Mouse (Mus musculus) stomach, postnatal 0 days (tissue): Measurements from ENCODE around the gene B3glct. TPM values are rescaled to one million over a fixed set of nuclear protein-coding genes. Genes with fewer than 3 reads are reported as not detected.
A peak's percentile ranks its signal among the peaks of the same experiment; 100 is the strongest.

ENCODE experiments used
- ATAC-seq: fragments of 200-750 bp; cut with Nextera tagmentation; 2 replicates; pipeline ENCODE4 v1.8.0; 2017; ENCODE audit not compliant: low FRiP score, low TSS enrichment
- DNase-seq: peaks from one replicate; pipeline ENCODE4 v3.0.0-alpha.2; 2016; ENCODE audit warnings: low spot score
- H3K27ac ChIP-seq: fragments of 300-500 bp; sonication (generic); replicated peaks from 2 replicates; pipeline ENCODE4 v1.5.1; 2014; ENCODE audit warnings: mild to moderate bottlenecking, control low read depth
- H3K27me3 ChIP-seq: fragments of 300-500 bp; sonication (generic); 2 replicates; pipeline ENCODE4 v1.6.1; 2014; ENCODE audit warnings: low read length; ENCODE audit not compliant: control insufficient read depth, insufficient read depth
- H3K36me3 ChIP-seq: fragments of 300-500 bp; sonication (generic); 2 replicates; pipeline ENCODE4 v1.6.1; 2014; ENCODE audit warnings: low read length, mixed read lengths; ENCODE audit not compliant: control insufficient read depth, insufficient read depth
- H3K4me1 ChIP-seq: fragments of 300-500 bp; sonication (generic); replicated peaks from 2 replicates; pipeline ENCODE4 v1.6.1; 2014; ENCODE audit warnings: antibody characterized with exemption; ENCODE audit not compliant: control insufficient read depth, insufficient read depth
- H3K4me2 ChIP-seq: fragments of 300-500 bp; sonication (generic); replicated peaks from 2 replicates; pipeline ENCODE4 v1.6.1; 2014; ENCODE audit warnings: low read depth, mild to moderate bottlenecking, control low read depth, moderate library complexity
- H3K4me3 ChIP-seq: fragments of 300-500 bp; sonication (generic); 2 replicates; pipeline ENCODE4 v1.5.1; 2014; ENCODE audit warnings: low read depth, low read length, control low read depth
- H3K9ac ChIP-seq: fragments of 300-500 bp; sonication (generic); 2 replicates; pipeline ENCODE4 v1.6.1; 2014; ENCODE audit warnings: mild to moderate bottlenecking, low read length, control low read depth, mixed read lengths
- H3K9me3 ChIP-seq: fragments of 300-500 bp; sonication (generic); 2 replicates; pipeline ENCODE4 v1.6.1; 2016; ENCODE audit warnings: low read length; ENCODE audit not compliant: control insufficient read depth
- CTCF ChIP-seq: IDR thresholded peaks from 2 replicates; pipeline ENCODE4 v1.5.1; 2016; ENCODE audit warnings: antibody characterized with exemption, low read depth, mild to moderate bottlenecking, moderate library complexity
- EP300 ChIP-seq: optimal IDR thresholded peaks from 2 replicates; pipeline ENCODE3; 2016; ENCODE audit warnings: antibody characterized with exemption
- WGBS: fragments of 180-500 bp; shearing (Covaris S2); extraction: QIAGEN DNeasy Blood & Tissue Kit; methylation state at CpG from one replicate; pipeline ENCODE4 v1.1.7; 2014; 5-methylcytosine and 5-hydroxymethylcytosine counted together
- polyA plus RNA-seq: library from polyadenylated mRNA; unstranded; fragments of >200 nt; fragmentation: Nextera tagmentation; extraction: Ambion mirVana; gene quantifications from 2 replicates; pipeline ENCODE4 v1.2.1, GENCODE M21; 2015

The B3glct gene
- polyA plus RNA-seq, 1 experiment from 2014 or later = 6.2 TPM

GRCm38 (mm10) chr5:149716329-149716690 lies 38.3 kb downstream of the B3glct start:
- H3K36me3 ChIP-seq = no peaks in the 10 kb centered on the region
- H3K4me1 ChIP-seq = no peaks in the 10 kb centered on the region
- no peak overlapping the region for H3K4me3 ChIP-seq
- H3K9me3 ChIP-seq = no peaks in the 10 kb centered on the region
- H3K27me3 ChIP-seq = no peaks in the 10 kb centered on the region
- H3K9ac ChIP-seq = no peak overlapping the region
- no peak for TF ChIP-seq EP300
- TF ChIP-seq CTCF = no peak
- ATAC-seq (no peak), DNase-seq (no peak)
- no peak overlapping the region for H3K27ac ChIP-seq
- H3K4me2 ChIP-seq = no peak overlapping the region
- WGBS = 59% methylated on average over 3 of the region's 3 CpGs

- ATAC-seq (no peak), DNase-seq (no peak)
- H3K9me3 ChIP-seq = no peaks in the 10 kb centered on the region
- no peak overlapping the region for H3K9ac ChIP-seq
- no peaks in the 10 kb centered on the region for H3K4me1 ChIP-seq
- H3K27ac ChIP-seq = no peak overlapping the region
- WGBS = 88% methylated on average over 8 of the region's 8 CpGs
- TF ChIP-seq EP300 (no peak), CTCF (peak; percentile 45)
- H3K27me3 ChIP-seq = no peaks in the 10 kb centered on the region
- H3K36me3 ChIP-seq = 0 out of 2 replicates have a peak, but pooled peaks cover 5% of the 10 kb centered on the region
- H3K4me2 ChIP-seq = no peak overlapping the region
- H3K4me3 ChIP-seq = no peak overlapping the region
Measured at GRCm38 (mm10) chr5:149731776-149732175, 53.7 kb downstream of the B3glct start.

GRCm38 (mm10) chr5:149737210-149737609 lies 59.2 kb downstream of the B3glct start:
- Histone ChIP-seq H3K9ac (no peak overlapping the region), H3K4me1 (no peaks in the 10 kb centered on the region), H3K27ac (no peak overlapping the region), H3K27me3 (no peaks in the 10 kb centered on the region), H3K4me2 (no peak overlapping the region), H3K4me3 (no peak overlapping the region), H3K36me3 (no peaks in the 10 kb centered on the region), H3K9me3 (no peaks in the 10 kb centered on the region)
- ATAC-seq (no peak), DNase-seq (no peak)
- WGBS = 88% methylated on average over 1 of the region's 1 CpGs
- TF ChIP-seq EP300 = no peak
- TF ChIP-seq CTCF = no peak

- Histone ChIP-seq H3K9me3 (no peaks in the 10 kb centered on the region), H3K27ac (no peak overlapping the region), H3K4me2 (no peak overlapping the region), H3K4me3 (no peak overlapping the region), H3K9ac (no peak overlapping the region), H3K4me1 (no peaks in the 10 kb centered on the region), H3K27me3 (no peaks in the 10 kb centered on the region), H3K36me3 (no peaks in the 10 kb centered on the region)
- ATAC-seq (no peak), DNase-seq (no peak)
- TF ChIP-seq CTCF = no peak
- no peak for TF ChIP-seq EP300
- WGBS = 94% methylated on average over 7 of the region's 7 CpGs
Measured at GRCm38 (mm10) chr5:149740145-149740544, 62.1 kb downstream of the B3glct start.

GRCm38 (mm10) chr5:149740703-149741102 lies 62.7 kb downstream of the B3glct start:
- H3K9ac ChIP-seq = no peak overlapping the region
- DNase-seq = no peak
- no peaks in the 10 kb centered on the region for H3K9me3 ChIP-seq
- H3K27ac ChIP-seq = no peak overlapping the region
- WGBS = 83% methylated on average over 3 of the region's 3 CpGs
- no peaks in the 10 kb centered on the region for H3K36me3 ChIP-seq
- TF ChIP-seq EP300 = no peak
- TF ChIP-seq CTCF = peak; percentile 43
- no peak overlapping the region for H3K4me3 ChIP-seq
- no peak overlapping the region for H3K4me2 ChIP-seq
- no peaks in the 10 kb centered on the region for H3K4me1 ChIP-seq
- no peaks in the 10 kb centered on the region for H3K27me3 ChIP-seq
- no peak for ATAC-seq

GRCm38 (mm10) chr5:149742286-149742685 lies 64.3 kb downstream of the B3glct start:
- no peaks in the 10 kb centered on the region for H3K36me3 ChIP-seq
- no peaks in the 10 kb centered on the region for H3K9me3 ChIP-seq
- no peak overlapping the region for H3K4me3 ChIP-seq
- DNase-seq (no peak), ATAC-seq (no peak)
- no peak overlapping the region for H3K27ac ChIP-seq
- H3K4me2 ChIP-seq = no peak overlapping the region
- 92% methylated on average over 9 of the region's 9 CpGs for WGBS
- no peaks in the 10 kb centered on the region for H3K27me3 ChIP-seq
- H3K4me1 ChIP-seq = no peaks in the 10 kb centered on the region
- no peak overlapping the region for H3K9ac ChIP-seq
- TF ChIP-seq EP300 (no peak), CTCF (no peak)
